Mouse (Mus musculus): ENCODE measurements around the gene Gstt1.

GRCm38 (mm10) chr10:75829529-75830274 lies 31.3 kb upstream of the Gstt1 start:
- TF ChIP-seq KAT2A (conservative IDR thresholded peaks at IDR 0.05; ENCODE audit: low read depth, low read length): no peak
- no peak for TF ChIP-seq CHD2 (IDR thresholded peaks at IDR 0.05; ENCODE audit: low read length)
- TF ChIP-seq JUND (IDR thresholded peaks at IDR 0.05; ENCODE audit: low read depth, low read length): 0 out of 2 replicates have a peak, but pooled peaks have one; percentile 50
- TF ChIP-seq CTCF (IDR thresholded peaks at IDR 0.05 in 2 of 3, conservative IDR thresholded peaks at IDR 0.05 in 1 of 3; ENCODE audit: control insufficient read depth in 1 of 3, insufficient read depth in 1 of 3, low read depth in 2 of 3, low read length in 3 of 3, poor library complexity in 1 of 3, severe bottlenecking in 1 of 3): no peak

Data from MEL (cell line).